Mouse (Mus musculus) right cerebral cortex, postnatal 25 days (tissue): ENCODE measurements around the gene Gnb1l.
"Not testable (repeated sequence)": the region's sequence is repeated elsewhere in the genome, so short reads cannot be mapped to it uniquely, and the experiment has no call there.

Experiments
- DNase-seq: peaks from one replicate; pipeline ENCODE4 v3.0.0; 2022

Gnb1l gene

DNA sequence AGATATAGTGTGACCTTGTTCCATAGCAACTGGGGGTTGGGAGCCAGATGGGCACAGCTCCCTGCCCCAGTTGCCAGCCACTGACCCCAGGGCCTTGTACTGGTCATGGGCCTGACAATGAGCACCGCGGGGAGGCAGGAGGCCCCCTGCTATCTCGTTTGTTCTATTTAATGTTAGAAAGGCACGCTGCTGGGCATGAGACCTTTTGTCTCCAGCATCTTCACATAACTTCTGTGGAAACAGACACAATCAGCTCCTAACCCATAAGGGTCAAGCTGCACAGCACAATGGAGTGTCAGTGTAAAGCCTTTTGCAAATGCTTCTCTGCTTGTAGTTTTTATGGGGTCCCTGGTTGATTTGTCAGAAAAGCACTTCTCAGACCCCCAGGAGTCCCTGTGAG, 14.1 kb upstream of the Gnb1l start:
- DNase-seq: no peak

DNA sequence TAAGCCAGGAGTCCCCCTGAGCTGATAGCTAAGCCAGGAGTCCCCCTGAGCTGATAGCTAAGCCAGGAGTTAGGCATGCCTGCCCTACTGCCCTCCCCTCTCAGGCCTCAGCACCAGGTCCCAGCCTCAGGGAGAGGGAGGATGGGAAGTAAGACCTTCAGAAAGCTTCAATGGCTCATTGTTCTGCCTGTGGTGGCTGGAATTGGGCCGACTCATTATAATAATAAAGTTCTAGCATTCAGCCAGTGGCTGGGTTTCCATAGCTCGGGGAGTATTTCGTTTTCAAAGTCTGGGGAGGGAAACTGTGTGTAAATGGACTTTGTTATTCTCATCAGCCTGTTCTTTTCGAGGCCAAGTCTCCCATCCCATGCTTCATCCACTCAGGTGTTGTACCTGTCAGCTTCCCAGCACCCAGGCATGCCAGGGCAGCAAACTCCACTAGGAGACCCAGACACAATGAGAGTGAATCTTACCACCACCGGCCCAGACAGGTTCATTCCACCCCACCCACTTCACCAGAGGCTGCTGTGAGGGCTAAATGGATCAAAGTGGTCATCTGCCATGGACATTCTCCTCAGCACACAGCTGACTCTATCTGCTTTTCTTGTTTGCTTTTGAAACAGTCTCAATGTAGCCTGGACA, 13.6 kb upstream of the Gnb1l start:
- DNase-seq: no peak

DNA sequence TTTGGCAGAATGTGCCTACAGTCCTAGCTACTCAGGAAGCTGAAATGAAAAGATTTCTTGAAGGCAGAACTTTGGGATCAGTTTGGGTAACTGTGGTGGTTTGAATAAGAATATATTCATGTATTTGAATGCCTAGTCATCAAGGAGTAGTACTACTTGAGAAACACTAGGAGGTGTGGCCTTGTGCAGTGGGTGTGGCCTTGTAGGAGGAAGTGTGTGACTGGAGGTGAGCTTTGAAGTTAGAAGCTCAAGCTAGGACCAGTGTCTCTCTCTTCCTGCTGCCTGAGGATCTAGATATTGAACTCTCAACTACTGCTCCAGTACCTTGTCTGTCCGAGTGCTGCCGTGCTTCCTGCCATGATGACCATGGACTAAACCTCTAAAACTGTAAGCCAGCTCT, 12.4 kb upstream of the Gnb1l start:
- no peak for DNase-seq

DNA sequence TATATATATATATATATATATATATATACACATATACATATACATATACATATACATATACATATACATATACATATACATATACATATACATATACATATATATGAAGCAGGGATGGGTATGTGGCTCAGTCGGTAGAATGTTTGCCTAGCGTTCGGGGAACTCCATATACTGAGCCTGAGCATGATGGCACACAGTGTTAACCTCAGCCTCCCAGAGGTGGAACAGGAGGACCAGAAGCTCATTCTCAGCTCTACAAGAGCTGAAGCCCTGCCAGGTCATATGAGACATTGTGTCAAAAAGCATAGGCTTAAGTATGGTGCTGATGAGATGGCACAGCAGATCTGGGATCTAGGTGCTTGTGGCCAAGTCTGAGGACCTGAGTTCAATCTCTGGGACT, 8.2 kb upstream of the Gnb1l start:
- no peak for DNase-seq

DNA sequence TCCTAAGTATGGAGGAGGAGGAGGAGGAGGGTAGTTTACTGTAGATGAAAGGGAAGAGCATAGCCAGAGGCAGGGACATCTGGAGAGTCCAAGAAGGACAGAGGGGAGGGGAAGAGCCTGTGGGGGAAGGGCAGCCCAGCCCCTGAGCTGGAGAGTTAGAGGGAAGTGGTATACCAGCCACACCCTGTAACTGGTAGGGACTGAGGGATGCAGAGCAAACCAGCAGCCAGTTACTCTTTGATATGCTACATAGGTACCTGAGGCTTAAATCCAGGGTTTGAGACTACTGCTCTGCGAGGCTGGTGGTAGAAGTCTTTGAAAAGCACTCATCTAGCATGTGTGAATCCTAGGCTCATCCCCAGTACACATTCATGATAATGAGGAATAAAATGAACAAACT, 7.6 kb upstream of the Gnb1l start:
- no peak for DNase-seq

DNA sequence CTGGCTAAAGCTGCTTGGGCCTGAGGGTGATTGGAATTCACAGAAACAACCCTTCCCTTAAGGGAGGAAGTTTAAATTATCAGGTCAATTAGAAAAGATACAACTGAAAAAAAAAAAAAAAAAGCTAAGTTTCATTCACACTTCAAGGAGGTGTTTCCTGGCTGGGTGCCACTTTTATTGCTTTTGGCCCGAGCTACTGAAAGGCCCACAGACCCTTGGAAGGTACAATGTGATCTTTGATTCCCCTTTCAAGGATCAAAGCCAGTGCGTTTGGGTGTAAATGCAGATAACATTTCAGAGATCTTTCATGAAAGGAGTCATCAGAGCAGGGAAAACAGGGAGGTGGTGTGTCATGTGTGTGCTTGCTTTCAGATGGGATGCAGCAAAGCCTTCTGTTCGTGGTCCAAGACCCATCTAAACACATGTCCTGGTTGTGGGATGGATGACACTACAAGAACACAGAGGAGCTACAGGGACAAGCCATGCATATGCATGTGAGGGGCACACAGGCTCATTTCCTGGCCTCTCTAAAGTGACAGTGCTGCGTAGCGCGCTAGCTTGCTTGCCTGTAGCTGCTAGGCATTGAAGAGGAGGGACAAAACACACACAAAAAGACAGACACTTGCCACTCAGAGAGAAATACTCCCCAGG, 523 bp upstream of the Gnb1l start:
- no peak for DNase-seq

DNA sequence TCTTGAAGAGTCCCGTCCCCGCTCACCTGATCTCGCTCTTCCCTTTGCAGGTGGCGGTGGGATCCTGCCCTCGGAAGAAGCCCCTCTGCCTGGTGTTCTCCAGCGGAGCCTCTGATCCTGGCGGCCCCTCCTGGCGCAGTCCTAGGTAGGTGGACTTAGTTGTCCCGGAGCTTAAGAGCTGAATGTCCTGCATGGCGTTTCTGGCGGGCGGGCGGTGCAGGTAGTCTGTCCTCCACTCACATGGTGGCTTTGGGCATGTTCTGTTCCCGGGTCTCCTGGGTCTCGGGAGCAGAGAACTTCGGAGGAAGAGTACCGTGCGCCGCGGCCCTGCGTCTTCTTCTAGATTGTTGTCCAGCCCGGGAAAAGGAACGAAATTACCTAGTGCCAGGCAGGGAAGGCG, 483 bp downstream of the Gnb1l start:
- DNase-seq: no peak

DNA sequence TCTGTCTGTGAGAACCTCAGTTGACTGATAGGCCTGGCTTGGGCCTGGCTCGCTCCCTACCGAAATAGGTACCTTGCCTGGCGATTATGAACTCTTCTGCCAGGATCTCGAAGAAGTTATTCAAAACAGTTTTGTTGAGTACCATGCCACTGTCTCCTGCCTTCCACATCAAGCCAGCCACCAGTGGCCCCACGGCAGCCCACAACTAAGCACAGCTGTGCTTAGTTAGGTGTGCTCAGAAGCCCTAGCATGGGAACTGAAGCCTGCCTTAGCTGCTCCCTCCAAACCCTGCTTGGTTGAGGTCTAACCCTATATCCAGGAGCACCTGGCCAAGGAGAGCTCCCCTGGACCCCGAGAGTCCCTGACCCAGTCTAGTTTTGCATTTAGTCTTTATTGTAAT, 3.0 kb downstream of the Gnb1l start:
- no peak for DNase-seq

DNA sequence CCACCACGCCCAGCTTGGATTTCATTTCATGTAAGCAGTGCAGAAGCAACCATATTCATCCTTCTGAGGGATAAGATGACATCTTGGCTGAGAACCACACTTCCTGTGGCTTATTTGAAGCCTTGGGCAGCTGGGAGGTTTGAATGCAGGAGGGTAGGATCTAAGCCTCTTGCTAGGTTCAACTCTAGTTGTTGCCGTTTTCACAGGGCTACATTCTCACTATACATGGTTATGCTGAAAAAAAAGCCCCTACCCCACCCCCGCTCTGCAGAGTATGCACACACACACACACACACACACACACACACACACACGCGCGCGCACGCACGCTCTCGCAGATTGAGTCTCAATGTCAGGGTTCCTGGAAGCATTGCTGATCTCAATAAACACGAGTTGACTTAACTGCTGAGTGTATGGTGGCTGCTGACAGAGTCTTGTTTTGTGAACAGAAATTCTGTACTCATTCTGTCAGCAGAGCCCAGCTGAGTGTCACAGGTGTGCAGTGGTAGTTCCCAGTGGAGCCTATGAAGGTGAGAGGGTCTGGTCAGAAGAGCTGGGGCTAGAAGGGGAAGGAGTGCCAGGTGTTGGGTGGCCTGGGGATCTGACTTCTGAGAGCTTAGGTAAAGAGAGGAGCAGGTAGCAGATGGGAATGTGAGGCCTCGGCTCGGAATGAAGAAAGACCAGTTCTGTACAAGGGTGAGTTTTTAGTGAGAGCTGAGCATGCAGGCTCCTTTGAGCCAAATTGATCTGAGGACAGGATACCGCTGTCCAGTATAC, 5.2 kb downstream of the Gnb1l start:
- no peak for DNase-seq

DNA sequence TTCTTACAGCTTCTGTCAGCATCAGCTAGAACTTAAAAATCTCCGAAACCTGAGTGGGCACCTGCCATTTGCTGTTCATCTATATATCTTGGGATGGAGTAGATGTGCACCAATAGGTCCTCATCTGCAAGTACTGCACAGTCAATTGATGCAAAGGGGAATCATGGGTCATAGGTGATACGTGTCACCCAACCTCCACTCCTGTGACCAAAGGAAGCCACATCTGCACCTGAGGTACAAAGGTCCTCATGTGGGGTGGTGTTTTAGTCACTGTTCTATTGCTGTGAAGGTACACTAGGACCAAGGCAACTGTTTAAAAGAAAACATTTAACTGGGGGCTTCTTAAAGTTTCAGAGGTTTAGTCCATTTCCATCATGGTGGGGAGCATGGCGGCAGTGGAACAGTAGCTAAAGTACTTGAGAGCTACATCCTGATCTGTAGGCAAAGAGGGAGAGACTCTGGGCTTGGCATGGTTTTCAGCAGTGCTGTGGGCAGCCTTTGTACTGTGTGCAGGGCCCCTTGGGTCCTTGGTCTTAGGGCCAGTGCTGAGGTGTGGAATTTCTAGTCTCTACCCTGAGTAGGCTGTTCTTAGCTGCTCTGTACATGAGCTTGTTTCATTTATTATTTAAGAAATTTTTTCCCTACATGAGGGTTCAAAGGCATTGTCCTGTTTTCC, 8.1 kb downstream of the Gnb1l start:
- DNase-seq: no peak

DNA sequence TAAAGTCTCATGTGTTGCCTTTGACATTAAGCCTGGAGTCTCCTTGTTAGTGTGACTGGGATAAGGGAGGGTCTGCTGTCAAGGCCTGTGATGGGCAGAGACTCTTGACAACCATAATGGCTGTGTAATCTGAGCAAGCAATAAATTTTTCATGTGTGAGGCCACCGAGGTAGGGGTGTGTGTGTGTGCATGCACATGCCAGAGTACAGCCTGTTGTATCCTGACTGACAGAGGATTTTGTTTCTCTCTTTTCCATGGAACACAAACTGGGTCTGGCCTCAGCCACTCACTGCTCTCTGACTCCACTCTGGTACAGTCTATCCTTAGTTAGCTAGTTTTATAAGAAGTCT, 8.7 kb downstream of the Gnb1l start:
- no peak for DNase-seq

DNA sequence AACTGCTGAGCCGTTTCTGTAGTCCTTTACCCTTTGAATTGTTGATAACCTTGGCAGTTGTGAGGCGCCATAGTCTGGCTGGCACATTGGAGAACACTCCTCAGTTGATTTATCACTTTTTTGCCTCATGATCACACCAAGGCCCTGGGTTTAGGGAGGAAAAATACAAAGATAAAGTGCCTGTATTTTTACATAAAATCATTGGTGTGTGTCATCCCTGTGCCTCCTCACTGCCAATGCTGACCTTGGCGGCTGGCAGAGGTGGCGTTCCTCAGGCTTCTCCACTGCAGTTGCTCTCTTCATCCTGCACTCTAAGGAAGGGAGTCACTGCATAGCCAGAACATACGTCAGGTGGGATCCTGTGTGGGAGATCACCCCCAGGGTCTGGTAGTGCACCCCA, 13.2 kb downstream of the Gnb1l start:
- no peak for DNase-seq

DNA sequence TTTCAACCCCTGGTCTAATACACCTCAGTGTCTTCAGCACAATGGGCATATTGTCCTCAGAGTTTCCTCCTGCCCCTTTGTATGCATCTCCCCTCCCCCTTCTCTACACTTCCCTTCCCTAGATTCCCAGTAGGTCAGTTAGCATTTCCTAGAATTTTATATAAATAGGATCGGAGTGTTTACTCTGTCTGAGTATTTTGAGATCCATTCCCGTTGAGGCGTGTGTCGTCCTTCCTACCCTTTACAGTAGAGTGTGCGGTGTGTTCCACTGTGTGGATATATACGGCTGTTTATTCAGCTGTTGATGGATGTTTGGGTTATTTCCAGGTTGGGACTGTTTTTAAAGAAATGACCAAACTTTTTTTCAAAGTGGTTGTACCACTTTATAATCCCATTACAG, 15.0 kb downstream of the Gnb1l start:
- no peak for DNase-seq

DNA sequence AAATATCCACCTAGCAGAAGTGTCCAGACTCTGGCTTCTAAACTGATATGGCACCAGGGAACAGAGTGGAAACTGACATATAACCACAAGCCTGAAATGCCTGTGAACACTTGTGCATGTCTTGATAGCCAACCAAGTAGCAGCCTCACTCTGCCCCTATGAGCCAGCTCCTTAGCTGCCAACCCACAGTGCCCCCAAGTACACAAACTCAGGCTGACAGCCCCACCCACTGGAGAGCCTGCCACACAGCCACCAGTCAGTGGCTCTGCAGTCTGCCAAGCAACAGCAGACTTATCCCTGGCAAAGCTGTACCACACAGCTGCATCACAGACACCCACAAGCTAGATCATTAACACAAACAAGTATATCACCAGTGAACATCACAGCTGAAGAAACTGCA, 19.6 kb downstream of the Gnb1l start:
- DNase-seq: peak; percentile 14

DNA sequence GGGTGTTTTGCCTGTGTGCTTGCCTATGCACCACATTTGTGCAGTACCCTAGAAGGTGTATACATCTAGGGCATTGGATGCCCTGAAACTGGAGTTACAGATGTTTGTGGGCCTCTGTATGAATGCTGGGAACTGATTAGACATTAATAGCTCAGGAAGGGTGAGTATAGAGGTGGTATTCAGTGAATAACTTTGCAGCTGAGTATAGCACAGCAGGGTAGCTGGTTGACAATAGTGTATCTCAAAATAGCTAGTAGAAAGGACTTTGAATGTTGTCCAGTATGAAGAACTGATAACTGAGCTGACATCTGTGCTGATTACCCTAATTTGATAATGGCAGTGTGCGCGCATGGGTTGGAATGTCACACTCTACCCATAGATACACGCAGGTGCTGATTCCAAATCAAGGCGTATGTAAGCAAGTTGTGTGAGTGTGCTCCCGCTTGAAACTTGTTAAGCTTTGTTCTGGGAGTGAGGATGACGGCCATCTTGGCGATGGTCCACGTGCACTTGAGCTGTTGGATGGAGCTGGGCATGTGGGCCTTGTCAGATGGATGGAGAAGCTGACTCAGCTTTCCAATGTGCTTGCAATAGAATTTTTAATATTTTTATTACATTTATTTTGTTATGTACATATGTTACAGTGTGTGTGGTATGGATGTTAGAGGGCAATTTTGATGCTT, 25.2 kb downstream of the Gnb1l start:
- DNase-seq: no peak

DNA sequence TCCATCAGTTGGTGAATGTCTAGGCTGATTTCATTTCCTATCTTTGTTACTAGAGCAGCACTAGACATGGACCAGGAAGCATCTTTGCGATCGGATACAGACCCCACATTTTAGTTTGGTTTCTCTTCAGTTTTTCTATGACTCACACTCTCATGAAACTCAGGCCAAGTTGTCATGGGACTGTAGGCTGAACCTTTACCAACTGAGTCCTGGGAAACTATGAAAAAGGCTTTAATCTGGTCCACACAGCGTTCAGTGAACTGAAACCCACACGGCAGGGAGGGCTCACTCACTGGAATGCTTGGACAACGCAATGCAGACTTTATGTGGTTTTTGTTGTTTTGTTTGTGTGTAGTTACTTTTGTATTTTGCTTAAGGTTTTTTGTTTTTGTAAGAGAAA, 30.1 kb downstream of the Gnb1l start:
- no peak for DNase-seq

DNA sequence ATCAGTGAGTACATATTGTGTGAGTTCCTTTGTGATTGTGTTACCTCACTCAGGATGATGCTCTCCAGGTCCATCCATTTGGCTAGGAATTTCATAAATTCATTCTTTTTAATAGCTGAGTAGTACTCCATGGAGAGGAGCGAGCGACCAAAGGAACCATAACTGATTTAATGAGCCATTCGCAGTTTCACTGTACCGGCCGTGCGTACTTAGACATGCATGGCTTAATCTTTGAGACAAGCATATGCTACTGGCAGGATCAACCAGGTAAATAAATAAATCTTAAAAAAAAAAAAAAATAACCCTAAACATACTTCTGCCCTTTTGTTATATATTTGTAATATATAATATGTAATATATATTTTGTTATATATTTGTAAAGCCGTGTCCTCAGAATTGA, 34.5 kb downstream of the Gnb1l start:
- not testable (repeated sequence) for DNase-seq

DNA sequence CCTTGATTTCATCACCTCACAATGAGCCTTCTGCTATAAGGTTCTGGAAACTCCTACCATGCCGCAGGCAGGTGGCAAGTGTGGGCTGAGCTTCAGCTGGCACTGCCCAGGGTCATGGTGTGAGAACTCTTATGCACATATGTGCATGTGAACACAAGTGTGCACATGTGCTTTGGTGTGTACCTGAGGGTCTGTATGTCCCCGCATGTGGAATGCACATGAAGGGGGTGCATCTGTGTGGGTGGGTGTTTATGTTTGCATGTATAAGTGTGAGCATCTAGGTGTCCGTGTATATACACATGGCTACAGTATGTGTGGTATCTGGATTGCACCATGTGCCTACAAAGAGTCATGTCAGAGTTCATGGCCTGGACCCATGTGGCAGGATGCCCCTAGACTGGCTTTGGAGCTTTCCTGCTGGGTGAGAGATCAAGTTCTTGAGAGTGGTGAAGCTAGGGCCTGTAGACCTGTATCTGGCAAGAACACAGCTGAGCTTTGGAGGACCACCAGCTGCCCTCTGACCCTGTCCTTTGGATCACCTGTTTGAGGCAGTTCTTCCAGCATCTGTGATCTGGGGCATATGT, 39.0 kb downstream of the Gnb1l start:
- DNase-seq: no peak

DNA sequence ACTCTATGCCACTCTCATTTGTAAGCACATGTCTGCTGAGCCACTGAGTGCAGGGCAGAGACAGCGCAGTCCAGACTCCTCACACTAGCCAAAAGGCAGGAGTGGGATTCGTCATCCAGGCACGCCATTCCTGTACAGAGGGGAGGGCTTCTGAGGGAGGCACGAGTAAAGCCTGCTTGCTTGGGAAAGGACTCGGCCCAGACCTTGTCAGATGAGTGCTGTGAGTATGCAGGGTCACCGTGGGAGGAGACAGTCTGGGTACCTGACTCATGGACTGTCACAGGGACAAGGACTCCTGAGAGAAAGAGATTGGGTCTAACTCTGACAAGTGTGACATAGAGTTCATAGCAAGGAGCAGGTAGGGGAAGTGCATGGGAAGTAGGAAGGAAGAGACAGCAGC, 40.8 kb downstream of the Gnb1l start:
- no peak for DNase-seq

DNA sequence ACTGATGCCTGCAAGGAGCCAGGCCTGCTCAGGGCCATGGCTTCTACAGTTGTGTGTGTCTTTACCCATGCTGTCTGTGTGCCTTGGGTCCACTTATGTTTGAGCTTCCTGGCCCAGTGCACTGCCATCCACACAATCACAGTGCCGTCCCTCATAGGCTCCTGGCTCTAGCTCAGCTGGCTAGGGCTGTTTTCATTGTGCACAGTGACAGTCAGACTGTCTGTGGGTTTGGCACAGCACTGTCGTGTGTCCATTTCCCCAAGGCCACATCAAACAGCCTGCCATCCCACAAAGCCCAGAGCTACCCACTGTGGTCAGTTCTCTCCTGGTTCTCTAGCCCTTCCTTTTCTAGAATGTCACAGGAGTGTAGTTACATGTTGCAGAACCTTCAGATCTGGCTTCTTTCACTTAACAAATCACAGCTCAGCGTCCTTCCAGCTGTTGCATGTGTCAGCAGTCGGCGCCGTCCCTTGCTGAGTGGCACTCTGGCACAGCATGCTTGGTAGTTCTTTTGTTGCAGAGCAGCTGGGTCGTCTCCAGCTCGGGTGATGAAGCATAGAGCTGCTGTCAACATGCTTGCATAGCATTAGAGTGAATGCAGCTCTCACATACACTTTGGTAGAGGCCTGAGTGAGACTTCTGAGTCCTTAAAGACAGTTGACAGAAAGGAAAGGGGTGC, 44.8 kb downstream of the Gnb1l start:
- no peak for DNase-seq

DNA sequence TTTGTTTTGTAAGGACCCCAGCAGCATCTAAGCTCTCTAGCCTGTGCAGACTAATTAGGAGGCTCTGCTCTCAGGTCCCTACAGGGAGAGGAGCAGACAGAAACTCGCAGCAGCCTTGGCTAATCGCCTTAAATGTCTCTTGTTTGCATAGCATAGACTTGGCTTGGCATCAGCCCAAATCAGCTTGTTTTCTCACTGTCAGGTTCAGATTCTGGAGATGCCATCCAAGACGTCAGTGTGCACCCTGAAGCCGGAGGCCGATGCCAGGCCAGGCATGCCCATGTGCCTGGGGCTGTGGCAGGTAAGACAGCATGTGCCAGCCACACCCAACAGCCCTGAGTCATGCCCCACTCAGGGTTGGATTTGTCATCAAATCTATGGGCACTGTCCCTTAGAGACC, 49.4 kb downstream of the Gnb1l start:
- DNase-seq: no peak

DNA sequence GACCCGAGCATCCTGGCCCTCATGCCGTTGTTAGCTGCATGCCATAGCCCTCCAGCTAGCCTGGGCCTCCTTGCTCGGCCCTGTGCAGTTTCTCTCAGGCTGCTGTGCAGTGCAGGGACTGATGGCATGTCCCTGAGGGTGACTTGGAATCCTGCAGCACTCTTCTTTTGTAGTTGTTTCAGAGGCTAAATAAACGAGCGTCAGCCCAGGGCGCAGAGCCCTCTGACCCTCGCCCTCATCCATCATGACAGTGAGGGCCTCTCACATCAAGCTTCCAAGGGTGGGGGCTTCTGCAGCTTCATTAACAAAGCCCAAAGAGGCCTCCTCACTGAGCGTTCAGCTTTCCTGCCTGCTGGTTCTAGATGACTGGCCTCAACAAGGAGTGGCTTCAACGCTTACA, 53.1 kb downstream of the Gnb1l start:
- DNase-seq: no peak
